Mouse (Mus musculus) limb, embryonic 12.5 days (tissue): ENCODE measurements at regions not wholly inside any gene's neighbourhood (a gene's known extent, or its start where the extent isn't known, plus 50 kb on each side); places are given as distances from the start of the nearest gene placed in this dataset.

Experiments
- ATAC-seq: fragments of 200-750 bp; cut with Nextera tagmentation; 2 replicates; pipeline ENCODE4 v1.8.0; 2017; ENCODE audit warnings: low read depth, moderate TSS enrichment; ENCODE audit not compliant: insufficient number of reproducible peaks, insufficient read depth, low FRiP score, low TSS enrichment
- H3K27ac ChIP-seq: fragments of 300-500 bp; sonication (generic); 2 replicates; pipeline ENCODE4 v1.5.1; 2016; ENCODE audit warnings: mild to moderate bottlenecking, moderate library complexity
- H3K27me3 ChIP-seq: fragments of 300-500 bp; sonication (generic); 2 replicates; pipeline ENCODE4 v1.6.1; 2016; ENCODE audit warnings: mild to moderate bottlenecking, moderate library complexity
- H3K36me3 ChIP-seq: fragments of 300-500 bp; sonication (generic); 2 replicates; pipeline ENCODE4 v1.6.1; 2016; ENCODE audit warnings: mild to moderate bottlenecking, moderate library complexity
- H3K4me1 ChIP-seq: fragments of 300-500 bp; sonication (generic); replicated peaks from 2 replicates; pipeline ENCODE4 v1.6.1; 2016
- H3K4me2 ChIP-seq: fragments of 300-500 bp; sonication (generic); 2 replicates; pipeline ENCODE4 v1.6.1; 2016; ENCODE audit warnings: mild to moderate bottlenecking, moderate library complexity
- H3K4me3 ChIP-seq: fragments of 300-500 bp; sonication (generic); replicated peaks from 2 replicates; pipeline ENCODE4 v1.5.1; 2016; ENCODE audit warnings: mild to moderate bottlenecking
- H3K9ac ChIP-seq: fragments of 300-500 bp; sonication (generic); replicated peaks from 2 replicates; pipeline ENCODE4 v1.6.1; 2016; ENCODE audit warnings: mild to moderate bottlenecking, moderate library complexity
- H3K9me3 ChIP-seq: fragments of 300-500 bp; sonication (generic); 2 replicates; pipeline ENCODE4 v1.6.1; 2016; ENCODE audit warnings: mild to moderate bottlenecking, moderate library complexity
- WGBS: fragments of 180-500 bp; shearing (Covaris S2); methylation state at CpG from one replicate; pipeline ENCODE4 v1.1.7; 2016; 5-methylcytosine and 5-hydroxymethylcytosine counted together

GRCm38 (mm10) chr3:121009223-121009622, 162.3 kb downstream of the Rwdd3 start:
- ATAC-seq: no peak
- WGBS: 81% methylated on average over 6 of the region's 6 CpGs

DNA sequence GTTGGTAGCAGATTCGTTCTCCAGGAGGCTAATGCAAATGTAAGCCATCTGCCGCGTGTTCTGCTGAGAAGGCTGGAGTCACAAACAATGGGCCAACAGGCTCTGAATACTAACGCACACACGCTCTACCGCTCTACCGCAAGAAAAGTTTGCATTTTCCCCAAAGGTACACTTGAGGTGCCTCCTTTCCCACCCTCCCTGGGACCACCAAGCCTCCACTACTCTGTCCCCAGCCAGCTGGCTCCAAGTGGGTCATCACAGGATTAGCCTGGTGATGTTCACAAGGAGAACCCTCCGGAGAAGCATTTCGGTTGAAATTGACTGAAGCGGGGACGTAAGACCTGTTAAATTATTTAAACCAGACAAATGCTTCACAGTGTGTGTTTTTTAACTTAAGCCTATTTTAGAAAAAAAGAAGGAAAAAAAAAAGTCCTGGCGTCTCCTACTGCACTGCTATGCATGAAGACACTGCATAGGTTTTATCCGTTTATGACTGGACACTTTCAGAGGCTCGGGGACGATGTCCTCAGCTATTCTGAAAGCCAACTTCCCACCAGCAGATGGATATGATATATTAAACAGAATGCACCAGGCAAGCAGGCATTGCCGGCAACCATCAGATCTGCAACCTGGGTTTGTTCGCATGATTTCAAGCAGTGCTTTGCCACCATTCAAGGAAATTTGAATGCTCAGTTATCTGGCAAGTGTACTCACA, 187.8 kb downstream of the Rwdd3 start:
- 0 out of 2 replicates have a peak, but pooled peaks have one; percentile 47 for ATAC-seq
- Histone ChIP-seq H3K27ac (no peak overlapping the region), H3K36me3 (no peaks in the 10 kb centered on the region), H3K9ac (no peak overlapping the region), H3K4me2 (peak overlapping the region; percentile 27), H3K4me1 (peaks cover 9% of the 10 kb centered on the region; the same call in 1 of the 2 replicates), H3K4me3 (no peak overlapping the region), H3K9me3 (no peaks in the 10 kb centered on the region), H3K27me3 (no peaks in the 10 kb centered on the region)
- WGBS: 49% methylated on average over 17 of the region's 17 CpGs

More at GRCm38 (mm10) chr3:121009223-121009622, 162.3 kb downstream of the Rwdd3 start:
- no peak overlapping the region for H3K27ac ChIP-seq
- no peaks in the 10 kb centered on the region for H3K9me3 ChIP-seq
- no peak overlapping the region for H3K4me2 ChIP-seq
- no peak overlapping the region for H3K4me3 ChIP-seq
- no peak overlapping the region for H3K9ac ChIP-seq
- no peaks in the 10 kb centered on the region for H3K27me3 ChIP-seq
- H3K4me1 ChIP-seq: no peaks in the 10 kb centered on the region
- no peaks in the 10 kb centered on the region for H3K36me3 ChIP-seq

DNA sequence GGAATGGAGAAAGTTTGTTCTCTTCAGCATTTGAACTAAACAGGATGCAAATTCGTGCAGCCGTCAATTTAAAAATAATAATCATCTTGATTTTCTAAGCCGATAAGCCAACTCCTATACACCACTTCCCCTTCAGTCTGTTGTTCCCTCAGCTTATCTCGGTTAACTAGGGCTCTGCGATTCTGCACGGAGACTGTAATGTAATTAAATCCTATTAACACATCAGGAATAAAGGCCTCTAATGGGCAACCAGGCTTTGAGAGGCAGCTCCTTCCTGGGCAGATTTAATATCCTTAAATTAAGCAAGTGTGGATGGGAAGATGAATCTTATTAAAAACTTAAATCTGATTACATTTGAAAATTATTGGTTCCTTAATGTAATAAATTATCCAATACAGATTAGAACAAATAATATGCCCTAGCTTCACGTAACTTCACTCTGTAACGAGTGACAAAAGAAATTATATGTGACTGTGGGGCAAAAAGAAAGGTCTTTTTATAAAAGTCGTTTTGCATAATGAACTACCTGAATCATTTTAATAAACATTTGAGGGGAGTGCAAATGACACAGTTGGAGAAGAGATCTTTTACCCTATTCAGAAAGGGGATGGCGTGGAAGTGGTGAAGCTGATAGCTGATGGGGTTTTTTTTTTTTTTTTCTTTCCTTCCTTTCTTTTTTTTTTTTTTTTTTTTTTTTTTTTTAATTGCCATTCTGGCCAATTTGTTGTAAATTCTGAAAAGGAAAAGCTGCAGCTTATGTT, 188.5 kb downstream of the Rwdd3 start:
- Histone ChIP-seq H3K36me3 (no peaks in the 10 kb centered on the region), H3K27me3 (no peaks in the 10 kb centered on the region), H3K27ac (no peak overlapping the region), H3K4me1 (peaks cover 9% of the 10 kb centered on the region; the same call in 1 of the 2 replicates), H3K4me2 (no peak overlapping the region), H3K9ac (no peak overlapping the region), H3K4me3 (no peak overlapping the region), H3K9me3 (no peaks in the 10 kb centered on the region)
- ATAC-seq: no peak
- WGBS: 26% methylated on average over 10 of the region's 10 CpGs

GRCm38 (mm10) chr3:120982218-120982617, 189.3 kb downstream of the Rwdd3 start:
- no peaks in the 10 kb centered on the region for H3K9me3 ChIP-seq
- H3K4me3 ChIP-seq: no peak overlapping the region
- no peak overlapping the region for H3K9ac ChIP-seq
- 35% methylated on average over 4 of the region's 4 CpGs for WGBS
- H3K4me2 ChIP-seq: no peak overlapping the region
- peaks cover 9% of the 10 kb centered on the region; the same call in 1 of the 2 replicates for H3K4me1 ChIP-seq
- ATAC-seq: no peak
- H3K27ac ChIP-seq: no peak overlapping the region
- no peaks in the 10 kb centered on the region for H3K27me3 ChIP-seq
- no peaks in the 10 kb centered on the region for H3K36me3 ChIP-seq

- no peak for ATAC-seq
- peaks cover 5% of the 10 kb centered on the region for H3K4me1 ChIP-seq
- no peak overlapping the region for H3K27ac ChIP-seq
- no peaks in the 10 kb centered on the region for H3K27me3 ChIP-seq
- no peak overlapping the region for H3K9ac ChIP-seq
- no peak overlapping the region for H3K4me2 ChIP-seq
- H3K4me3 ChIP-seq: no peak overlapping the region
- 69% methylated on average over 14 of the region's 14 CpGs for WGBS
- no peaks in the 10 kb centered on the region for H3K9me3 ChIP-seq
- no peaks in the 10 kb centered on the region for H3K36me3 ChIP-seq
These were observed 200.6 kb downstream of the Rwdd3 start for GRCm38 (mm10) chr3:120970746-120971466.

DNA sequence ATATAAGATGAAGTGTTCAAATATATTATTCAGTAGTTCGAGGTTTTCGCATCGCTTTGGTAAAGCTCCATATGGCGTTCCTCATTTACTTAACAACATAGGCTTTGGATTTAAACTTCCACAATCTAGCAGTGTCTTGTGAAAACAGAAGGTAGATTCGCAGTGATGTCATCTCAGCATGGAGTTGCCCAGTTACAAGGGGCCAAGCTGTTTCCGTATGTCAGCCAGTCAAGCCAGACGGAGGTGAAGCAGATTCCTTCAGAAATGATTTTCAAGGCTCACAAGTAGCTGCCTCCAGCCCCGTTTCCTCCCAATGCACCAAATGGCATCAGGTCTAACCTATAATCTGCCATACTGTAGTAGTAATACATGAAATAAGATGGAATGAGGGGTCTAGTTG, 224.6 kb downstream of the Rwdd3 start:
- Histone ChIP-seq H3K4me2 (no peak overlapping the region), H3K4me1 (no peaks in the 10 kb centered on the region), H3K36me3 (no peaks in the 10 kb centered on the region), H3K27ac (no peak overlapping the region), H3K4me3 (no peak overlapping the region), H3K9me3 (no peaks in the 10 kb centered on the region), H3K27me3 (no peaks in the 10 kb centered on the region), H3K9ac (no peak overlapping the region)
- ATAC-seq: no peak
- 88% methylated on average over 8 of the region's 8 CpGs for WGBS

GRCm38 (mm10) chr3:120934401-120934800, 237.1 kb downstream of the Rwdd3 start:
- Histone ChIP-seq H3K4me2 (no peak overlapping the region), H3K9me3 (no peaks in the 10 kb centered on the region), H3K4me3 (no peak overlapping the region), H3K27me3 (no peaks in the 10 kb centered on the region), H3K36me3 (no peaks in the 10 kb centered on the region), H3K27ac (no peak overlapping the region), H3K9ac (no peak overlapping the region), H3K4me1 (no peaks in the 10 kb centered on the region)
- ATAC-seq: no peak
- WGBS: 86% methylated on average over 4 of the region's 4 CpGs

DNA sequence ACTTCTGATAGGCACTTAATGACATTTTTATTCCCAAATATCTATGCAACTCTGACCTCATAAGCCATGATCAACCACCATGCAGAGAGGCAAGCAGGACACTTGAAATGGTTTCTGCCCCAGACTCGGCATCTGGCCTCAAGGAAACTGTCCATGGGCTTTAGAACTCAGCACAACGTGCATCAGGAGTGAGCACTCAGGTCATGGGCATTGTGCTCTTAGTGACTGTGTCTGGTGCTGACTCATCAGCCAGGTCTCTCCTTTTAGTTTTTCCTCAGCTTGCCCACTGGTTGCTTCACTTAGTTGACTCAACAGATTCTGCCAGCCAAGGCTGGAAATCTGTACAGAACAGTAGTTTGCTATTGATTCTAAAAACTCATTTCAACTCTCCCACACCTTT, 251.1 kb downstream of the Rwdd3 start:
- H3K36me3 ChIP-seq: no peaks in the 10 kb centered on the region
- no peak overlapping the region for H3K4me3 ChIP-seq
- no peak overlapping the region for H3K4me2 ChIP-seq
- no peaks in the 10 kb centered on the region for H3K4me1 ChIP-seq
- H3K27me3 ChIP-seq: no peaks in the 10 kb centered on the region
- no peak overlapping the region for H3K27ac ChIP-seq
- no peaks in the 10 kb centered on the region for H3K9me3 ChIP-seq
- H3K9ac ChIP-seq: no peak overlapping the region
- WGBS: 65% methylated on average over 2 of the region's 2 CpGs
- ATAC-seq: no peak

- Histone ChIP-seq H3K4me2 (no peak overlapping the region), H3K4me1 (no peaks in the 10 kb centered on the region), H3K9me3 (no peaks in the 10 kb centered on the region), H3K4me3 (no peak overlapping the region), H3K27me3 (no peaks in the 10 kb centered on the region), H3K27ac (0 out of 2 replicates have a peak overlapping the region, but pooled peaks have one; percentile 19), H3K36me3 (no peaks in the 10 kb centered on the region), H3K9ac (no peak overlapping the region)
- no peak for ATAC-seq
- 87% methylated on average over 5 of the region's 5 CpGs for WGBS
These were observed 272.6 kb downstream of the Rwdd3 start for GRCm38 (mm10) chr3:120898931-120899330.

GRCm38 (mm10) chr3:120898258-120898657, 273.2 kb downstream of the Rwdd3 start:
- peak; percentile 40; the same call in 1 of the 2 replicates for ATAC-seq
- WGBS: 61% methylated on average over 9 of the region's 9 CpGs

GRCm38 (mm10) chr3:120897758-120898157, 273.7 kb downstream of the Rwdd3 start:
- no peak overlapping the region for H3K4me2 ChIP-seq
- H3K4me3 ChIP-seq: no peak overlapping the region
- no peaks in the 10 kb centered on the region for H3K27me3 ChIP-seq

More at GRCm38 (mm10) chr3:120898258-120898657, 273.2 kb downstream of the Rwdd3 start:
- Histone ChIP-seq H3K36me3 (no peaks in the 10 kb centered on the region), H3K9ac (no peak overlapping the region), H3K4me3 (no peak overlapping the region), H3K27me3 (no peaks in the 10 kb centered on the region), H3K4me1 (no peaks in the 10 kb centered on the region), H3K9me3 (no peaks in the 10 kb centered on the region), H3K27ac (no peak overlapping the region), H3K4me2 (no peak overlapping the region)

More at GRCm38 (mm10) chr3:120897758-120898157, 273.7 kb downstream of the Rwdd3 start:
- no peaks in the 10 kb centered on the region for H3K4me1 ChIP-seq
- H3K9me3 ChIP-seq: no peaks in the 10 kb centered on the region
- H3K9ac ChIP-seq: no peak overlapping the region
- 87% methylated on average over 9 of the region's 9 CpGs for WGBS
- ATAC-seq: no peak
- no peaks in the 10 kb centered on the region for H3K36me3 ChIP-seq
- H3K27ac ChIP-seq: no peak overlapping the region
